Mouse (Mus musculus) myocyte (in vitro differentiated cells): ENCODE results near the gene Cd300lf. TPM values are rescaled to one million over a fixed set of nuclear protein-coding genes. Genes with fewer than 3 reads are reported as not detected.

Source experiments
- H3K27me3 ChIP-seq: one replicate; pipeline ENCODE4 v1.6.1; 2011; ENCODE audit not compliant: control insufficient read depth, insufficient read depth, insufficient read length
- H3K36me3 ChIP-seq: one replicate; pipeline ENCODE4 v1.6.1; 2011; ENCODE audit not compliant: control insufficient read depth, insufficient read depth
- H3K4me2 ChIP-seq: one replicate; pipeline ENCODE4 v1.6.1; 2011; ENCODE audit warnings: low read depth, control low read depth
- H3K4me3 ChIP-seq: one replicate; pipeline ENCODE4 v1.5.1; 2011; ENCODE audit warnings: mild to moderate bottlenecking, control low read depth, moderate library complexity
- H3K79me2 ChIP-seq: one replicate; pipeline ENCODE4 v1.6.1; 2011; ENCODE audit not compliant: control insufficient read depth, insufficient read depth
- H3ac ChIP-seq: one replicate; pipeline ENCODE4 v1.6.1; 2011; ENCODE audit not compliant: control insufficient read depth, insufficient read length
- CEBPB ChIP-seq: IDR thresholded peaks from 2 replicates; pipeline ENCODE4 v1.6.1; 2011; ENCODE audit warnings: mild to moderate bottlenecking, moderate library complexity; ENCODE audit not compliant: poor library complexity, insufficient read depth, severe bottlenecking
- E2F4 ChIP-seq: IDR thresholded peaks from one replicate; pipeline ENCODE4 v1.6.1; 2011; ENCODE audit warnings: mild to moderate bottlenecking, control low read depth, moderate library complexity; ENCODE audit not compliant: insufficient read depth
- MAX ChIP-seq: IDR thresholded peaks from one replicate; pipeline ENCODE4 v1.6.1; 2011; ENCODE audit warnings: low read depth, mild to moderate bottlenecking, control low read depth
- MYOD1 ChIP-seq, 3 experiments: IDR thresholded peaks; one replicate each; pipeline ENCODE4 v1.6.1; 2011; ENCODE audit warnings: control low read depth in 2 of 3, low read depth in 2 of 3, mild to moderate bottlenecking in 2 of 3, moderate library complexity in 1 of 3; ENCODE audit not compliant: insufficient read length in 2 of 3, control insufficient read depth in 1 of 3
- MYOG ChIP-seq, 3 experiments: IDR thresholded peaks; one replicate each; pipeline ENCODE4 v1.6.1; 2011; ENCODE audit warnings: control low read depth in 2 of 3, low read depth in 2 of 3, mild to moderate bottlenecking in 2 of 3; ENCODE audit not compliant: insufficient read length in 2 of 3, control insufficient read depth in 1 of 3, insufficient read depth in 1 of 3
- POLR2A ChIP-seq: IDR thresholded peaks from one replicate; pipeline ENCODE4 v1.6.1; 2011; ENCODE audit warnings: low read depth, mild to moderate bottlenecking, control low read depth, moderate library complexity; ENCODE audit not compliant: insufficient read length
- POLR2AphosphoS2 ChIP-seq: IDR thresholded peaks from one replicate; pipeline ENCODE4 v1.6.1; 2011; ENCODE audit warnings: low read depth, control low read depth; ENCODE audit not compliant: insufficient read length
- REST ChIP-seq: IDR thresholded peaks from one replicate; pipeline ENCODE4 v1.6.1; 2011; ENCODE audit warnings: mild to moderate bottlenecking, control low read depth, moderate library complexity; ENCODE audit not compliant: insufficient read depth, insufficient read length
- SRF ChIP-seq: IDR thresholded peaks from one replicate; pipeline ENCODE4 v1.6.1; 2011; ENCODE audit warnings: low read depth; ENCODE audit not compliant: control insufficient read depth, insufficient read length
- TCF12 ChIP-seq: IDR thresholded peaks from one replicate; pipeline ENCODE4 v1.6.1; 2011; ENCODE audit warnings: mild to moderate bottlenecking, control low read depth; ENCODE audit not compliant: poor library complexity, insufficient read depth, severe bottlenecking
- TCF3 ChIP-seq: IDR thresholded peaks from one replicate; pipeline ENCODE4 v1.6.1; 2011; ENCODE audit warnings: low read depth, control low read depth; ENCODE audit not compliant: insufficient read length
- USF1 ChIP-seq: IDR thresholded peaks from one replicate; pipeline ENCODE4 v1.6.1; 2011; ENCODE audit warnings: low read depth, mild to moderate bottlenecking, control low read depth, moderate library complexity
- polyA plus RNA-seq: library from polyadenylated mRNA; unstranded; fragments of >200 nt; fragmentation: generic; extraction: Trizol; gene quantifications from one replicate; pipeline ENCODE4 v1.2.1, GENCODE M21; 2012; ENCODE audit warnings: missing spikeins

Cd300lf gene
- polyA plus RNA-seq, 1 experiment: not detected

- Histone ChIP-seq H3ac (no peak overlapping the region), H3K4me2 (no peak overlapping the region), H3K79me2 (no peaks in the 10 kb centered on the region), H3K27me3 (peaks cover 5% of the 10 kb centered on the region), H3K4me3 (no peak overlapping the region), H3K36me3 (no peaks in the 10 kb centered on the region)
- TF ChIP-seq E2F4 (no peak), MYOG (IDR thresholded peaks at IDR 0.05; ENCODE audit: control insufficient read depth in 1 of 3, insufficient read depth in 1 of 3, insufficient read length in 2 of 3, low read depth in 2 of 3) (no peak), TCF3 (no peak), POLR2A (no peak), MYOD1 (IDR thresholded peaks at IDR 0.05; ENCODE audit: control insufficient read depth in 1 of 3, insufficient read length in 2 of 3, low read depth in 2 of 3) (no peak), POLR2AphosphoS2 (no peak), TCF12 (no peak)
Observed at GRCm38 (mm10) chr11:115107403-115107916, 26.3 kb downstream of the Cd300lf start.

- no peak for TF ChIP-seq MYOG (IDR thresholded peaks at IDR 0.05; ENCODE audit: control insufficient read depth in 1 of 3, insufficient read depth in 1 of 3, insufficient read length in 2 of 3, low read depth in 2 of 3)
- no peak for TF ChIP-seq USF1
- TF ChIP-seq MAX: no peak
- TF ChIP-seq TCF12: no peak
- TF ChIP-seq TCF3: no peak
- TF ChIP-seq E2F4: no peak
- H3K4me3 ChIP-seq: no peak overlapping the region
- peaks cover 5% of the 10 kb centered on the region for H3K27me3 ChIP-seq
Observed at GRCm38 (mm10) chr11:115106638-115107037, 27.2 kb downstream of the Cd300lf start.

GRCm38 (mm10) chr11:115104769-115105563, 28.8 kb downstream of the Cd300lf start:
- no peak overlapping the region for H3ac ChIP-seq
- no peaks in the 10 kb centered on the region for H3K36me3 ChIP-seq
- no peak overlapping the region for H3K4me3 ChIP-seq
- H3K27me3 ChIP-seq: no peaks in the 10 kb centered on the region
- TF ChIP-seq MYOD1 (IDR thresholded peaks at IDR 0.05; ENCODE audit: control insufficient read depth in 1 of 3, insufficient read length in 2 of 3, low read depth in 2 of 3): no peak
- no peak for TF ChIP-seq POLR2AphosphoS2
- no peak for TF ChIP-seq MYOG (IDR thresholded peaks at IDR 0.05; ENCODE audit: control insufficient read depth in 1 of 3, insufficient read depth in 1 of 3, insufficient read length in 2 of 3, low read depth in 2 of 3)
- no peak for TF ChIP-seq TCF3
- no peak for TF ChIP-seq CEBPB
- TF ChIP-seq MAX: no peak
- no peak for TF ChIP-seq TCF12
- TF ChIP-seq E2F4: no peak
- TF ChIP-seq REST: no peak
- no peak for TF ChIP-seq USF1
- TF ChIP-seq SRF: no peak
- H3K79me2 ChIP-seq: no peaks in the 10 kb centered on the region
- H3K4me2 ChIP-seq: no peak overlapping the region

More at GRCm38 (mm10) chr11:115106638-115107037, 27.2 kb downstream of the Cd300lf start:
- Histone ChIP-seq H3K79me2 (no peaks in the 10 kb centered on the region), H3ac (no peak overlapping the region), H3K36me3 (no peaks in the 10 kb centered on the region), H3K4me2 (no peak overlapping the region)

- TF ChIP-seq SRF (no peak), TCF3 (no peak), E2F4 (no peak), POLR2AphosphoS2 (no peak), MAX (no peak), REST (no peak), CEBPB (no peak), TCF12 (no peak), MYOG (IDR thresholded peaks at IDR 0.05; ENCODE audit: control insufficient read depth in 1 of 3, insufficient read depth in 1 of 3, insufficient read length in 2 of 3, low read depth in 2 of 3) (no peak), USF1 (no peak), POLR2A (no peak), MYOD1 (IDR thresholded peaks at IDR 0.05; ENCODE audit: control insufficient read depth in 1 of 3, insufficient read length in 2 of 3, low read depth in 2 of 3) (no peak)
- Histone ChIP-seq H3K4me2 (no peak overlapping the region), H3K79me2 (no peaks in the 10 kb centered on the region), H3ac (no peak overlapping the region), H3K36me3 (no peaks in the 10 kb centered on the region), H3K4me3 (no peak overlapping the region), H3K27me3 (no peaks in the 10 kb centered on the region)
Observed at GRCm38 (mm10) chr11:115103470-115104413, 30.1 kb downstream of the Cd300lf start.
